In the genomic region with DNA sequence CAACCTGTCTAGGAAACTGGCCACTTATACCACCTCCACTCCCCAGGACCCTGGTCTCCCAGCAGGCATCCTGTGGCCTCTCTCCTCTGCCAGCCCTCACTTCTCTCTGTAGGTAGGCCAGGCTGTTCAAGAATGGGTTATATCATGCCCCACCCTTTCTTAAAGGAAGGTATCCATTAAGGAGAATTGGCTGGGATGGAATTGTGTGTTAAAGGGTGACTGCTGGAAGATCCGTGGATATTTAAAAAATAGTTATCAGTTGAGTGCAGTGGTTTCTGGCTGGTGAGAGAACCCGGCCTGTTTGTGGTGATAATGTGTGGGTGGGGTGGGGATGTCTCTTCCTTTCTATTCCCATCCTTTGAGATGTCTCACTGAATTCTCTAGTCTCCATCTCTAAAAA, we compare ENCODE assay signal across 9 mouse cellular contexts. TPM values are rescaled to one million over a fixed set of nuclear protein-coding genes. Genes with fewer than 3 reads are reported as not detected.
DNase-seq lines count a peak whose midpoint lies in the region; ATAC-seq lines count a peak whose summit lies in the region.
"Had no signal": no experiment of that assay in that cellular context is flagged by ENCODE, and none has a peak within 500 bp of the region (broad histone marks: within the 10 kb centered on the region; RNA-seq: fewer than 3 reads in every experiment).

No protein-coding gene starts in this region.

- no peak for ATAC-seq in forebrain, embryonic 12.5 days (ENCODE audit: low FRiP score)
- no peak for ATAC-seq in forebrain, embryonic 16.5 days
- ATAC-seq in megakaryocyte, adult 5-6 weeks (ENCODE audit: poor library complexity, severe bottlenecking) = no peak
- ATAC-seq in intestine, embryonic 14.5 days (replicated peaks; ENCODE audit: low FRiP score, low TSS enrichment, low read depth) = no peak
- no peak for ATAC-seq in activated CD4-positive, CD25-positive, alpha-beta regulatory T cell, adult 4 months

- H3K4me3 ChIP-seq in forebrain, embryonic 12.5 days (replicated peaks) = no peak overlapping the region
- H3K4me3 ChIP-seq in forebrain, embryonic 16.5 days (replicated peaks; ENCODE audit: low read length) = no peak overlapping the region
- H3K4me3 ChIP-seq in megakaryocyte, embryonic 14.5 days (replicated peaks) = peak overlapping the region; percentile 95
- H3K4me3 ChIP-seq in intestine, embryonic 14.5 days (ENCODE audit: low read depth, low read length) = no peak overlapping the region

- no peaks in the 10 kb centered on the region for H3K9me3 ChIP-seq in forebrain, embryonic 12.5 days
- no peaks in the 10 kb centered on the region for H3K9me3 ChIP-seq in forebrain, embryonic 16.5 days (ENCODE audit: control insufficient read depth, low read length)
- H3K9me3 ChIP-seq in megakaryocyte, embryonic 14.5 days = no peaks in the 10 kb centered on the region
- no peaks in the 10 kb centered on the region for H3K9me3 ChIP-seq in intestine, embryonic 14.5 days (ENCODE audit: control insufficient read depth, low read length)

- H3K9ac ChIP-seq in forebrain, embryonic 12.5 days = 0 out of 2 replicates have a peak overlapping the region, but pooled peaks have one; percentile 51
- H3K9ac ChIP-seq in forebrain, embryonic 16.5 days (replicated peaks; ENCODE audit: low read depth, low read length) = no peak overlapping the region
- H3K9ac ChIP-seq in intestine, embryonic 14.5 days (ENCODE audit: low read length) = no peak overlapping the region

- peak overlapping the region; percentile 31; the same call in 1 of the 2 replicates for H3K27ac ChIP-seq in forebrain, embryonic 12.5 days
- no peak overlapping the region for H3K27ac ChIP-seq in forebrain, embryonic 16.5 days (ENCODE audit: low read length)
- no peak overlapping the region for H3K27ac ChIP-seq in intestine, embryonic 14.5 days (ENCODE audit: low read depth)

- H3K27me3 ChIP-seq in forebrain, embryonic 12.5 days = no peaks in the 10 kb centered on the region
- no peaks in the 10 kb centered on the region; the same call in 1 of the 2 replicates for H3K27me3 ChIP-seq in forebrain, embryonic 16.5 days (replicated peaks; ENCODE audit: control insufficient read depth, insufficient read depth, low read length)
- no peaks in the 10 kb centered on the region for H3K27me3 ChIP-seq in megakaryocyte, embryonic 14.5 days (replicated peaks)
- no peaks in the 10 kb centered on the region for H3K27me3 ChIP-seq in intestine, embryonic 14.5 days (replicated peaks; ENCODE audit: control insufficient read depth, insufficient read depth, low read length)

- DNase-seq in intestine, embryonic 14.5 days (ENCODE audit: low spot score) = no peak
- peak; percentile 45 to 73 for DNase-seq in spleen, postnatal 36 days (ENCODE audit: low spot score in 2 of 2)
- no peak for DNase-seq in adrenal gland, adult 2 months

- H3K4me2 ChIP-seq in forebrain, embryonic 12.5 days = 0 out of 2 replicates have a peak overlapping the region, but pooled peaks have one; percentile 65
- H3K4me2 ChIP-seq in forebrain, embryonic 16.5 days (ENCODE audit: low read length) = no peak overlapping the region
- peak overlapping the region; percentile 91 for H3K4me2 ChIP-seq in intestine, embryonic 14.5 days (ENCODE audit: low read length)

- peaks cover 4% of the 10 kb centered on the region for H3K36me3 ChIP-seq in forebrain, embryonic 12.5 days (replicated peaks)
- no peaks in the 10 kb centered on the region for H3K36me3 ChIP-seq in forebrain, embryonic 16.5 days (ENCODE audit: control insufficient read depth, insufficient read depth)
- H3K36me3 ChIP-seq in megakaryocyte, embryonic 14.5 days (replicated peaks; ENCODE audit: low read length) = peaks cover 25% of the 10 kb centered on the region
- peaks cover 2% of the 10 kb centered on the region for H3K36me3 ChIP-seq in intestine, embryonic 14.5 days (ENCODE audit: control insufficient read depth, insufficient read depth, low read length)

- 74% methylated on average over 2 of the region's 2 CpGs for WGBS in forebrain, embryonic 12.5 days
- 66% methylated on average over 2 of the region's 2 CpGs for WGBS in forebrain, embryonic 16.5 days
- WGBS in intestine, embryonic 14.5 days = 60% methylated on average over 2 of the region's 2 CpGs

- H3K4me1 ChIP-seq in forebrain, embryonic 12.5 days = peaks cover 22% of the 10 kb centered on the region
- peaks cover 22% of the 10 kb centered on the region for H3K4me1 ChIP-seq in forebrain, embryonic 16.5 days (replicated peaks; ENCODE audit: control insufficient read depth, insufficient read depth, low read length)
- H3K4me1 ChIP-seq in megakaryocyte, embryonic 14.5 days = peaks cover 69% of the 10 kb centered on the region
- peaks cover 21% of the 10 kb centered on the region for H3K4me1 ChIP-seq in intestine, embryonic 14.5 days (replicated peaks; ENCODE audit: control insufficient read depth, insufficient read depth, low read length)

RNA-seq across cellular contexts. Expression of a gene that starts 1.6 kb away (rescaled TPM):
- 37.0 and 43.6 TPM in 2 replicates for polyA plus RNA-seq in forebrain, embryonic 12.5 days (2016; fragmentation: Nextera tagmentation; extraction: Ambion mirVana)
- polyA plus RNA-seq in forebrain, embryonic 16.5 days (2015; fragmentation: Nextera tagmentation; extraction: Ambion mirVana) = 39.1 and 47.4 TPM in 2 replicates
- 65.9 and 69.9 TPM in 2 replicates for polyA plus RNA-seq in megakaryocyte, embryonic 14.5 days (2012; ENCODE audit: insufficient read depth, low replicate concordance)
- total RNA-seq in megakaryocyte, adult 5-6 weeks (2015) = 29.3 and 30.2 TPM in 2 replicates
- 47.9 and 49.6 TPM in 2 replicates for total RNA-seq in megakaryocyte, adult 5-6 weeks (2017)
- polyA plus RNA-seq in intestine, embryonic 14.5 days (2014; fragmentation: Nextera tagmentation; extraction: Ambion mirVana) = 29.9 and 30.7 TPM in 2 replicates
- total RNA-seq in adrenal gland, adult 2 months (2021) = 10 to 100 TPM; 58.4 to 69.9 TPM
- 92.0 and 96.8 TPM in 2 replicates for polyA plus RNA-seq in adrenal gland, adult 2 months (2012; rRNA removed)
- polyA plus RNA-seq in activated CD4-positive, CD25-positive, alpha-beta regulatory T cell, adult 4 months (2017; shearing (Covaris generic)) = 10 to 100 TPM; 39.6 to 55.7 TPM

RNA-seq across cellular contexts. Expression of a gene that starts 5.9 kb away (rescaled TPM):
- polyA plus RNA-seq in forebrain, embryonic 12.5 days (2016; fragmentation: Nextera tagmentation; extraction: Ambion mirVana) = 30.6 and 31.0 TPM in 2 replicates
- polyA plus RNA-seq in forebrain, embryonic 16.5 days (2015; fragmentation: Nextera tagmentation; extraction: Ambion mirVana) = 28.6 and 30.1 TPM in 2 replicates
- 8.8 and 18.5 TPM in 2 replicates for polyA plus RNA-seq in megakaryocyte, embryonic 14.5 days (2012; ENCODE audit: insufficient read depth, low replicate concordance)
- 20.5 and 20.6 TPM in 2 replicates for total RNA-seq in megakaryocyte, adult 5-6 weeks (2015)
- 9.5 and 9.9 TPM in 2 replicates for total RNA-seq in megakaryocyte, adult 5-6 weeks (2017)
- polyA plus RNA-seq in intestine, embryonic 14.5 days (2014; fragmentation: Nextera tagmentation; extraction: Ambion mirVana) = 32.2 and 34.4 TPM in 2 replicates
- 10 to 100 TPM; 14.2 to 15.5 TPM for total RNA-seq in adrenal gland, adult 2 months (2021)
- polyA plus RNA-seq in adrenal gland, adult 2 months (2012; rRNA removed) = 7.9 and 8.3 TPM in 2 replicates
- polyA plus RNA-seq in activated CD4-positive, CD25-positive, alpha-beta regulatory T cell, adult 4 months (2017; shearing (Covaris generic)) = 10 to 100 TPM; 59.6 to 59.9 TPM

RNA-seq across cellular contexts. Expression of a gene that starts 15.2 kb away (rescaled TPM):
- 14.9 and 15.9 TPM in 2 replicates for polyA plus RNA-seq in forebrain, embryonic 12.5 days (2016; fragmentation: Nextera tagmentation; extraction: Ambion mirVana)
- 33.7 and 48.7 TPM in 2 replicates for polyA plus RNA-seq in forebrain, embryonic 16.5 days (2015; fragmentation: Nextera tagmentation; extraction: Ambion mirVana)
- not detected in 2 replicates for polyA plus RNA-seq in megakaryocyte, embryonic 14.5 days (2012; ENCODE audit: insufficient read depth, low replicate concordance)
- not detected in 2 replicates for total RNA-seq in megakaryocyte, adult 5-6 weeks (2015)
- not detected in 2 replicates for total RNA-seq in megakaryocyte, adult 5-6 weeks (2017)
- polyA plus RNA-seq in intestine, embryonic 14.5 days (2014; fragmentation: Nextera tagmentation; extraction: Ambion mirVana) = 11.7 and 14.6 TPM in 2 replicates
- 10 to 100 TPM in 1 of 2 experiments, 1 to 10 TPM in 1; 4.6 to 13.0 TPM for total RNA-seq in adrenal gland, adult 2 months (2021)
- polyA plus RNA-seq in adrenal gland, adult 2 months (2012; rRNA removed) = 14.9 and 15.4 TPM in 2 replicates
- 1 to 10 TPM; 1.5 TPM for polyA plus RNA-seq in activated CD4-positive, CD25-positive, alpha-beta regulatory T cell, adult 4 months (2017; shearing (Covaris generic))
- total RNA-seq: neutrophil, adult 5-6 weeks had no signal

RNA-seq across cellular contexts. Expression of a gene that starts 43.2 kb away (rescaled TPM):
- 11.2 and 12.3 TPM in 2 replicates for polyA plus RNA-seq in forebrain, embryonic 12.5 days (2016; fragmentation: Nextera tagmentation; extraction: Ambion mirVana)
- polyA plus RNA-seq in forebrain, embryonic 16.5 days (2015; fragmentation: Nextera tagmentation; extraction: Ambion mirVana) = 10.0 and 10.2 TPM in 2 replicates
- polyA plus RNA-seq in megakaryocyte, embryonic 14.5 days (2012; ENCODE audit: insufficient read depth, low replicate concordance) = 0.35 and 1.6 TPM in 2 replicates
- total RNA-seq in megakaryocyte, adult 5-6 weeks (2015) = 14.2 and 18.2 TPM in 2 replicates
- total RNA-seq in megakaryocyte, adult 5-6 weeks (2017) = 28.5 and 31.8 TPM in 2 replicates
- polyA plus RNA-seq in intestine, embryonic 14.5 days (2014; fragmentation: Nextera tagmentation; extraction: Ambion mirVana) = 9.7 and 12.8 TPM in 2 replicates
- total RNA-seq in adrenal gland, adult 2 months (2021) = 10 to 100 TPM; 31.9 to 44.7 TPM
- 6.8 and 9.2 TPM in 2 replicates for polyA plus RNA-seq in adrenal gland, adult 2 months (2012; rRNA removed)
- 1 to 10 TPM; 8.3 to 10.0 TPM for polyA plus RNA-seq in activated CD4-positive, CD25-positive, alpha-beta regulatory T cell, adult 4 months (2017; shearing (Covaris generic))

RNA-seq across cellular contexts. Expression of a gene that starts 43.3 kb away (rescaled TPM):
- polyA plus RNA-seq in forebrain, embryonic 12.5 days (2016; fragmentation: Nextera tagmentation; extraction: Ambion mirVana) = 66.6 and 72.2 TPM in 2 replicates
- 44.5 and 44.6 TPM in 2 replicates for polyA plus RNA-seq in forebrain, embryonic 16.5 days (2015; fragmentation: Nextera tagmentation; extraction: Ambion mirVana)
- polyA plus RNA-seq in megakaryocyte, embryonic 14.5 days (2012; ENCODE audit: insufficient read depth, low replicate concordance) = 2.1 and 4.5 TPM in 2 replicates
- 16.8 and 21.0 TPM in 2 replicates for total RNA-seq in megakaryocyte, adult 5-6 weeks (2015)
- 25.1 and 26.6 TPM in 2 replicates for total RNA-seq in megakaryocyte, adult 5-6 weeks (2017)
- 54.1 and 61.0 TPM in 2 replicates for polyA plus RNA-seq in intestine, embryonic 14.5 days (2014; fragmentation: Nextera tagmentation; extraction: Ambion mirVana)
- 10 to 100 TPM; 65.0 to 81.2 TPM for total RNA-seq in adrenal gland, adult 2 months (2021)
- 25.6 and 29.3 TPM in 2 replicates for polyA plus RNA-seq in adrenal gland, adult 2 months (2012; rRNA removed)
- 10 to 100 TPM; 21.3 to 29.8 TPM for polyA plus RNA-seq in activated CD4-positive, CD25-positive, alpha-beta regulatory T cell, adult 4 months (2017; shearing (Covaris generic))

Comparison
In these comparisons a context has a peak if more than half of its experiments do, and no peak if none do; other contexts are left out.
1. DNase-seq: peak in spleen, postnatal 36 days (2 of 2); none in intestine, embryonic 14.5 days (single experiment) and adrenal gland, adult 2 months (single experiment).